Mouse (Mus musculus) heart, adult 2 months (tissue): ENCODE measurements around the gene Golph3. TPM values are rescaled to one million over a fixed set of nuclear protein-coding genes. Genes with fewer than 3 reads are reported as not detected.

ENCODE experiments used
- DNase-seq, 2 experiments: peaks; one replicate each; pipeline ENCODE4 v3.0.0; 2021
- H3K27ac ChIP-seq: fragments of 200-600 bp; 2 replicates; pipeline ENCODE4 v1.8.1; 2022
- H3K27me3 ChIP-seq: fragments of 200-500 bp; 2 replicates; pipeline ENCODE4 v1.6.1; 2012; ENCODE audit warnings: mild to moderate bottlenecking, low read length, inconsistent platforms, mixed read lengths; ENCODE audit not compliant: control insufficient read depth, insufficient read depth
- H3K36me3 ChIP-seq: fragments of 200-500 bp; 2 replicates; pipeline ENCODE4 v1.6.1; 2012; ENCODE audit warnings: low read length, inconsistent platforms; ENCODE audit not compliant: control insufficient read depth, insufficient read depth
- H3K4me1 ChIP-seq: fragments of 200-500 bp; 2 replicates; pipeline ENCODE4 v1.6.1; 2011; ENCODE audit warnings: low read length; ENCODE audit not compliant: control insufficient read depth, insufficient read depth
- H3K4me3 ChIP-seq: fragments of 200-600 bp; 2 replicates; pipeline ENCODE4 v1.8.1; 2022
- H3K79me2 ChIP-seq: fragments of 200-500 bp; replicated peaks from 2 replicates; pipeline ENCODE4 v1.6.1; 2012; ENCODE audit warnings: mild to moderate bottlenecking, inconsistent platforms, low read length, moderate library complexity, mixed read lengths; ENCODE audit not compliant: control insufficient read depth, insufficient read depth
- H3K9ac ChIP-seq: fragments of 200-500 bp; 2 replicates; pipeline ENCODE4 v1.6.1; 2012; ENCODE audit warnings: low read depth, mild to moderate bottlenecking, control low read depth, inconsistent platforms, low read length, mixed read lengths
- CTCF ChIP-seq: fragments of 200-600 bp; IDR thresholded peaks from 2 replicates; pipeline ENCODE4 v1.8.1; 2022; ENCODE audit warnings: antibody characterized with exemption, mild to moderate bottlenecking, moderate library complexity
- EP300 ChIP-seq: fragments of 200-500 bp; IDR thresholded peaks from 2 replicates; pipeline ENCODE4 v1.6.1; 2011; ENCODE audit warnings: low read depth, low read length, control low read depth; ENCODE audit not compliant: insufficient read depth
- POLR2A ChIP-seq: fragments of 200-500 bp; IDR thresholded peaks from 2 replicates; pipeline ENCODE4 v1.6.1; 2011; ENCODE audit warnings: mild to moderate bottlenecking, low read depth, low read length, control low read depth; ENCODE audit not compliant: insufficient read depth
- WGBS: fragments of 180-500 bp; shearing (Covaris S2); methylation state at CpG from one replicate; pipeline ENCODE4 v1.1.7; 2018; 5-methylcytosine and 5-hydroxymethylcytosine counted together
- intact Hi-C: fragments of 180-260 bp; cut with DNase I; formaldehyde crosslinking; loops from one replicate; pipeline ENCODE4 v1.15.1; 2025
- polyA plus RNA-seq: library from polyadenylated mRNA; depleted of rRNA; stranded (reverse); fragments of >200 nt; gene quantifications from 2 replicates; pipeline ENCODE4 v1.2.3, GENCODE M21; 2012
- total RNA-seq, 2 experiments: library from RNA; stranded (reverse); gene quantifications; 2 replicates each; pipeline ENCODE4 v1.2.3; 2021

Gene Golph3
- total and polyA plus RNA-seq, 3 experiments = 48.5 to 88.3 (median 84.4) TPM

DNA sequence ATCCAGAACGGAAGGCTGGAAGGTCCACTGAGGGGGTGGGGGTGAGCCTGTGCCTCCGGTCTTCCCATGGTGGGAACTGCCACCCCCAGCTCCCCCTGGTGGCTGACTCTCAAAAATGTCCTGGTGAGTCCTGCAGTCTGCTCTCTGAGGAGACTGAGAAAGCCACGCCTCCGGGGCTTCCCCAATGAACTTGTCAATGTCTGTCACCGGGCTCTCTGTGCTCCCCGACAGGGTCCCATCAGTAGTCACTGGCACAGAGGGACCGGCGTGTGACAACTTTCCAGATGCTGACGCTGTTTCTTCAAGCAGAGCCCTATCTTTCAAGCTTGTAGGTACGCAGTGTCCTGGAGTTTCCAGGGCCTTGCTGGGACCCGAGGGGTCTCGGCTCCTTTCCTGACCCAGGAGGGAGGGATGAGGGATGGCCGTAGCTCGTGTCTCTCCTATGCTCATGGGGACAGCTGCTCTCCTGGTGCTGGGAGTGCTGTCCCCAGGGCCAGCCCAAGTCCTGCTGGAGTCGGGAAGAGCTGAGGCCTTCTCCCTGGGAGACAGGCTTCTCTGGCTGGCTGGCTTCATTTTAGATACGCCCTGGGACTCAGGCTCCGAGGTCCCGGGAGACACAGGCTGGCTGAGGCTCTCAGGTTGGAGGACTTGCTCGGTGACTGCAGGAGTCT is 54.5 kb downstream of the Golph3 start:
- intact Hi-C loops = loop anchor here (5.0 kb wide), 1 partner anchor 178 kb away; no protein-coding TSS in a partner anchor
- 16% methylated on average over 19 of the region's 19 CpGs for WGBS
- peak overlapping the region; percentile 12; the same call in 1 of the 2 replicates for H3K4me3 ChIP-seq
- DNase-seq = peak; percentile 87 to 88
- no peaks in the 10 kb centered on the region for H3K79me2 ChIP-seq
- TF ChIP-seq CTCF (peak; percentile 93), EP300 (0 out of 2 replicates have a peak, but pooled peaks have one; percentile 12), POLR2A (no peak)
- peaks cover 5% of the 10 kb centered on the region for H3K4me1 ChIP-seq
- H3K27me3 ChIP-seq = no peaks in the 10 kb centered on the region
- H3K27ac ChIP-seq = peak overlapping the region; percentile 5
- no peaks in the 10 kb centered on the region; the same call in none of the 2 replicates for H3K36me3 ChIP-seq
- peak overlapping the region; percentile 64 for H3K9ac ChIP-seq

GRCm38 (mm10) chr15:12376491-12377069 is 55.3 kb downstream of the Golph3 start:
- Histone ChIP-seq H3K4me1 (peaks cover 3% of the 10 kb centered on the region), H3K27ac (peak overlapping the region; percentile 9; the same call in 1 of the 2 replicates), H3K79me2 (no peaks in the 10 kb centered on the region), H3K36me3 (no peaks in the 10 kb centered on the region; the same call in 1 of the 2 replicates), H3K27me3 (no peaks in the 10 kb centered on the region), H3K9ac (no peak overlapping the region), H3K4me3 (no peak overlapping the region)
- DNase-seq = no peak
- 62% methylated on average over 13 of the region's 13 CpGs for WGBS
- intact Hi-C loops = loop anchor here (5.0 kb wide), 1 partner anchor 179 kb away; no protein-coding TSS in a partner anchor
- TF ChIP-seq EP300 = no peak
- TF ChIP-seq CTCF = no peak
- TF ChIP-seq POLR2A = no peak

GRCm38 (mm10) chr15:12377800-12378199 is 56.5 kb downstream of the Golph3 start:
- no peak for DNase-seq
- WGBS = 83% methylated on average over 10 of the region's 10 CpGs
- no peaks in the 10 kb centered on the region for H3K79me2 ChIP-seq
- H3K9ac ChIP-seq = no peak overlapping the region
- no peak for TF ChIP-seq EP300
- TF ChIP-seq CTCF = no peak
- no peak overlapping the region for H3K27ac ChIP-seq
- H3K27me3 ChIP-seq = no peaks in the 10 kb centered on the region
- intact Hi-C loops = loop anchor here (5.0 kb wide), 1 partner anchor 180 kb away; no protein-coding TSS in a partner anchor
- no peaks in the 10 kb centered on the region; the same call in 1 of the 2 replicates for H3K36me3 ChIP-seq
- H3K4me1 ChIP-seq = peaks cover 3% of the 10 kb centered on the region
- H3K4me3 ChIP-seq = no peak overlapping the region

DNA sequence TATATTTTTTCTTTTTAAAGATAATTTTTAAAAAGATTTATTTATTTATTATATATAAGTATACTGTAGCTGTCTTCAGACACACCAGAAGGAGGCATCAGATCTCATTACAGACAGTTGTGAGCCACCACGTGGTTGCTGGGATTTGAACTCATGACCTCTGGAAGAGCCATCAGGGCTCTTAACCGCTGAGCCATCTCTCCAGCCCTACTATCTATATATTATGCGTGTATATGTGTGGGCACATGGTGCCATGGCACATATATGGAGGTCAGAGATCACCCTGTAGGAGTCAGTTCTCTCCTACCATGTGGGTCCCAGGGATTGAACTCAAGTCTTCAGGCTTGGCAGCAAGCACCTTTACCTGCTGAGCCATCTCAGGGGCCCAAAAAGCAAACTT is 58.8 kb downstream of the Golph3 start:
- intact Hi-C loops = no loop called here
- Histone ChIP-seq H3K9ac (no peak overlapping the region), H3K4me3 (no peak overlapping the region), H3K27ac (no peak overlapping the region), H3K27me3 (no peaks in the 10 kb centered on the region), H3K79me2 (no peaks in the 10 kb centered on the region), H3K4me1 (peaks cover 3% of the 10 kb centered on the region), H3K36me3 (no peaks in the 10 kb centered on the region; the same call in 1 of the 2 replicates)
- TF ChIP-seq CTCF = no peak
- no peak for TF ChIP-seq EP300
- no peak for TF ChIP-seq POLR2A
- no peak for DNase-seq
- 93% methylated on average over 3 of the region's 3 CpGs for WGBS

- TF ChIP-seq CTCF (peak; percentile 89), EP300 (0 out of 2 replicates have a peak, but pooled peaks have one; percentile 40), POLR2A (no peak)
- Histone ChIP-seq H3K9ac (no peak overlapping the region), H3K79me2 (no peaks in the 10 kb centered on the region), H3K4me1 (peaks cover 3% of the 10 kb centered on the region; the same call in 1 of the 2 replicates), H3K4me3 (no peak overlapping the region), H3K27me3 (no peaks in the 10 kb centered on the region), H3K36me3 (no peaks in the 10 kb centered on the region; the same call in 1 of the 2 replicates), H3K27ac (no peak overlapping the region)
- peak; percentile 59 to 70 for DNase-seq
- 59% methylated on average over 5 of the region's 5 CpGs for WGBS
- intact Hi-C loops = no loop called here
Observed at GRCm38 (mm10) chr15:12380548-12380947, 59.3 kb downstream of the Golph3 start.

DNA sequence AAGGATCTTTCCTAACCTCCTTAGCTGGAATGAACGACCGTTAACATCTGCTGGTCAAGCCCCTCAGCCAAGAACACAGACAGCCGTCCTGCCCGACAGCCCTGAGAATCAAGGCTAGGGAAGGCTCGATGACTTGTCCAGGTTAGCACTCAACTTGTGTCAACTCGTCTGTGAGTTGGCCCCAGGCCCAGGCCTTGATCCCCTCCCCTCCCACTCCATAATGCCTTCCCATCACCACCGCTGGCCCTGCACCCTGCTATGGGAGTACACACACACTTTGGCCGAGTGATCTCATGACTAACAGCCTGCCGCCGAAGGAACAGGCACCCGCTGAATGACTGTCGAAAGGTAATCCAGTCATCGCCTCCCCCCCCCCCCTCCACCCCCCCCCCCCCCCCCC is 63.4 kb downstream of the Golph3 start:
- Histone ChIP-seq H3K36me3 (no peaks in the 10 kb centered on the region), H3K4me3 (no peak overlapping the region), H3K4me1 (no peaks in the 10 kb centered on the region), H3K27ac (no peak overlapping the region), H3K79me2 (no peaks in the 10 kb centered on the region), H3K9ac (no peak overlapping the region), H3K27me3 (no peaks in the 10 kb centered on the region)
- intact Hi-C loops = no loop called here
- TF ChIP-seq POLR2A = no peak
- TF ChIP-seq CTCF = no peak
- TF ChIP-seq EP300 = no peak
- DNase-seq = no peak
- 67% methylated on average over 13 of the region's 13 CpGs for WGBS
